ENCODE assay signal across 17 mouse cellular contexts in genomic region chr16:91658471-91658870, GRCm38 (mm10).
"Had no signal": no experiment of that assay in that cellular context is flagged by ENCODE, and none has a peak within 500 bp of the region (broad histone marks: within the 10 kb centered on the region; RNA-seq: fewer than 3 reads in every experiment).

No protein-coding gene starts in this region.

- H3K27ac ChIP-seq: lung, embryonic 15.5 days; macrophage; midbrain, embryonic 13.5 days; midbrain, embryonic 15.5 days; neural tube, embryonic 12.5 days; stomach, embryonic 15.5 days; stomach, postnatal 0 days had no signal

- H3K4me1 ChIP-seq: lung, embryonic 15.5 days; neural tube, embryonic 12.5 days; stomach, embryonic 15.5 days had no signal

- H3K9ac ChIP-seq: lung, embryonic 15.5 days; midbrain, embryonic 13.5 days; midbrain, embryonic 15.5 days; neural tube, embryonic 12.5 days; stomach, embryonic 15.5 days had no signal

- H3K4me3 ChIP-seq: lung, embryonic 15.5 days; megakaryocyte, embryonic 14.5 days; midbrain, embryonic 13.5 days; midbrain, embryonic 15.5 days; neural tube, embryonic 12.5 days; stomach, embryonic 15.5 days had no signal

- DNase-seq: lung, adult 2 months; lung, postnatal 14 days; lung, postnatal 36 days; right cerebral cortex, postnatal 14 days; thymus, adult 2 months; thymus, postnatal 25 days; thymus, postnatal 4 days had no signal

- ATAC-seq: lung, postnatal 0 days; midbrain, embryonic 13.5 days; midbrain, embryonic 15.5 days had no signal

- H3K9me3 ChIP-seq: lung, embryonic 15.5 days; midbrain, embryonic 13.5 days; midbrain, embryonic 15.5 days; neural tube, embryonic 12.5 days; stomach, embryonic 15.5 days had no signal

- H3K27me3 ChIP-seq: lung, embryonic 15.5 days; megakaryocyte, embryonic 14.5 days; midbrain, embryonic 13.5 days; midbrain, embryonic 15.5 days; neural tube, embryonic 12.5 days; stomach, embryonic 15.5 days had no signal

- H3K4me2 ChIP-seq: lung, embryonic 15.5 days; midbrain, embryonic 11.5 days; midbrain, embryonic 13.5 days; midbrain, embryonic 15.5 days; neural tube, embryonic 12.5 days; stomach, embryonic 15.5 days had no signal
